Mouse (Mus musculus) G1E (cell line): ENCODE data around the gene Krtap1-3.

ENCODE experiments used
- CTCF ChIP-seq: IDR thresholded peaks from 2 replicates; pipeline ENCODE4 v1.5.1; 2012; ENCODE audit warnings: low read depth, low read length, inconsistent platforms, mixed read lengths
- GATA1 ChIP-seq: IDR thresholded peaks from 2 replicates; pipeline ENCODE4 v1.6.1; 2012; ENCODE audit warnings: borderline replicate concordance, low read length, inconsistent platforms, mixed read lengths
- POLR2AphosphoS5 ChIP-seq: IDR thresholded peaks from 2 replicates; pipeline ENCODE4 v1.6.1; 2012; ENCODE audit warnings: low read depth, low read length, inconsistent platforms; ENCODE audit not compliant: insufficient replicate concordance
- TAL1 ChIP-seq: conservative IDR thresholded peaks from 2 replicates; pipeline ENCODE4 v1.6.1; 2012; ENCODE audit warnings: low read depth, low read length, inconsistent platforms, mixed read lengths

- TF ChIP-seq CTCF = no peak
- TF ChIP-seq TAL1 = no peak
- TF ChIP-seq GATA1 = no peak
- no peak for TF ChIP-seq POLR2AphosphoS5
Measured at GRCm38 (mm10) chr11:99614796-99615363, 23.7 kb upstream of the Krtap1-3 start, which contains the start of gene Krtap2-4.
